25 mouse cellular contexts compared by ENCODE assay signal in the genomic region with DNA sequence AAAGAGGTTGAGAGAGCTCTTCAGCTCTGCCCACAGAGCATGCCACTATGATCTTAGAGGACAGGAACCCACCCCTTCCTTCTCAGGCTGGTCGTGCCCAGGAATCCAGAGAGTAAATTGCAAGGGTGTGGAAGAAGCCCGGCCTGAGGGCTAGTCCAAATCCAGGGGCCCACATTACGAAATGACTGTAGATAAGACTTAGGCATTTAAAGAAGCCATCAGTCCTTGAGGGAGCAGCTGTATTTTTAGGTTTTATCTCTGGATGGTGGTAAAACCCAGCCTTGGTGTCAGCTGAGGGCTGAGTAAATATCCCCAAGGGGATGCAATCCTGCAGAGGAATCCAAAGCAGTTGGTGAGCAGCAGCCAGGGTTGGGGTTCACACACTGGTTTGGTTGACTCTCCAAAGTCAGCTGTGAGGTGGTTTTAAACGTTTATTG. TPM values are rescaled to one million over a fixed set of nuclear protein-coding genes. Genes with fewer than 3 reads are reported as not detected.
A peak's percentile ranks its signal among the peaks of the same experiment; 100 is the strongest.
DNase-seq lines count a peak whose midpoint lies in the region; ATAC-seq and TF ChIP-seq lines count a peak whose summit lies in the region.
"Had no signal": no experiment of that assay in that cellular context is flagged by ENCODE, and none has a peak within 500 bp of the region (broad histone marks: within the 10 kb centered on the region; RNA-seq: fewer than 3 reads in every experiment).

No protein-coding gene starts in this region.

- no peaks in the 10 kb centered on the region for H3K4me1 ChIP-seq in lung, postnatal 0 days (ENCODE audit: insufficient read depth, low read depth, low read length)
- peaks cover 13% of the 10 kb centered on the region for H3K4me1 ChIP-seq in intestine, embryonic 16.5 days (ENCODE audit: control insufficient read depth, insufficient read depth, low read length)
- H3K4me1 ChIP-seq: forebrain, embryonic 12.5 days; midbrain, embryonic 13.5 days had no signal

- no peaks in the 10 kb centered on the region for H3K27me3 ChIP-seq in lung, postnatal 0 days (replicated peaks; ENCODE audit: insufficient read depth, low read length)
- H3K27me3 ChIP-seq in intestine, embryonic 16.5 days (replicated peaks; ENCODE audit: control insufficient read depth, insufficient read depth, low read length): no peaks in the 10 kb centered on the region
- H3K27me3 ChIP-seq: forebrain, embryonic 12.5 days; heart, embryonic 13.5 days; midbrain, embryonic 13.5 days had no signal

- WGBS in lung, postnatal 0 days: 19% methylated on average over 4 of the region's 4 CpGs
- WGBS in intestine, embryonic 16.5 days: 38% methylated on average over 4 of the region's 4 CpGs

- no peak overlapping the region for H3K27ac ChIP-seq in lung, postnatal 0 days (ENCODE audit: low read length)
- H3K27ac ChIP-seq in intestine, embryonic 16.5 days (ENCODE audit: low read length): no peak overlapping the region
- H3K27ac ChIP-seq: forebrain, embryonic 12.5 days; heart, embryonic 13.5 days; hindbrain, embryonic 14.5 days; liver, embryonic 14.5 days; macrophage; midbrain, embryonic 13.5 days had no signal

- TF ChIP-seq EP300 in lung, postnatal 0 days (IDR thresholded peaks at IDR 0.05): no peak

- H3K4me3 ChIP-seq in lung, postnatal 0 days (ENCODE audit: low read depth, low read length): no peak overlapping the region
- H3K4me3 ChIP-seq in intestine, embryonic 16.5 days (ENCODE audit: low read length): no peak overlapping the region
- H3K4me3 ChIP-seq: forebrain, embryonic 12.5 days; heart, embryonic 13.5 days; midbrain, embryonic 13.5 days had no signal

- no peaks in the 10 kb centered on the region for H3K36me3 ChIP-seq in lung, postnatal 0 days (ENCODE audit: insufficient read depth, low read length)
- H3K36me3 ChIP-seq in intestine, embryonic 16.5 days (ENCODE audit: control insufficient read depth, insufficient read depth, low read length): no peaks in the 10 kb centered on the region
- H3K36me3 ChIP-seq: forebrain, embryonic 12.5 days; heart, embryonic 13.5 days; midbrain, embryonic 13.5 days had no signal

- H3K9me3 ChIP-seq in lung, postnatal 0 days (ENCODE audit: low read length): no peaks in the 10 kb centered on the region
- no peaks in the 10 kb centered on the region for H3K9me3 ChIP-seq in intestine, embryonic 16.5 days (ENCODE audit: control insufficient read depth, low read length)
- H3K9me3 ChIP-seq: forebrain, embryonic 12.5 days; heart, embryonic 13.5 days; midbrain, embryonic 13.5 days had no signal

- no peak for DNase-seq in lung, postnatal 0 days (ENCODE audit: low spot score)
- DNase-seq in lung, postnatal 25 days (ENCODE audit: low spot score): no peak
- peak; percentile 82 for DNase-seq in NIH3T3 (ENCODE audit: low read depth)
- DNase-seq in left cerebral cortex, postnatal 4 days: no peak
- DNase-seq in spleen, postnatal 10 days (ENCODE audit: low spot score in 2 of 2): no peak
- DNase-seq: adrenal gland, adult 2 months; adrenal gland, postnatal 36 days; cerebellum, adult 18-20 months; cerebellum, postnatal 10 days; forebrain, postnatal 0 days; heart, postnatal 10 days; kidney, adult 8-10 months; kidney, postnatal 10 days; liver; right cerebral cortex, postnatal 25 days; thymus, adult 2 months; thymus, postnatal 4 days had no signal

- intact Hi-C loops in left cerebral cortex, postnatal 4 days (cut with DNase I): no loop called here

- no peak for TF ChIP-seq CTCF in lung, postnatal 0 days (IDR thresholded peaks at IDR 0.05)

- no peak overlapping the region for H3K9ac ChIP-seq in lung, postnatal 0 days (replicated peaks; ENCODE audit: low read depth)
- H3K9ac ChIP-seq in intestine, embryonic 16.5 days (ENCODE audit: low read depth, low read length): no peak overlapping the region
- H3K9ac ChIP-seq: forebrain, embryonic 12.5 days; forebrain, postnatal 0 days; heart, embryonic 13.5 days; hindbrain, embryonic 14.5 days; liver, embryonic 14.5 days; midbrain, embryonic 13.5 days had no signal

- no peak overlapping the region for H3K4me2 ChIP-seq in lung, postnatal 0 days (replicated peaks; ENCODE audit: low read depth, low read length)
- no peak overlapping the region for H3K4me2 ChIP-seq in intestine, embryonic 16.5 days (ENCODE audit: low read depth, low read length)
- H3K4me2 ChIP-seq: forebrain, embryonic 12.5 days; heart, embryonic 13.5 days; hindbrain, embryonic 14.5 days; midbrain, embryonic 13.5 days had no signal

- ATAC-seq in lung, postnatal 0 days: peak; percentile 79
- ATAC-seq in intestine, embryonic 16.5 days: peak; percentile 30; the same call in 1 of the 2 replicates
- ATAC-seq: forebrain, postnatal 0 days; midbrain, embryonic 13.5 days had no signal

RNA-seq across cellular contexts. Expression of a gene that starts 6.7 kb away (rescaled TPM):
- 41.5 and 50.2 TPM in 2 replicates for polyA plus RNA-seq in lung, postnatal 0 days (2015; fragmentation: Nextera tagmentation; extraction: Ambion mirVana)
- 149 and 169 TPM in 2 replicates for polyA plus RNA-seq in intestine, embryonic 16.5 days (2015; fragmentation: Nextera tagmentation; extraction: Ambion mirVana)
- total RNA-seq in left cerebral cortex, postnatal 4 days (2021): under 1 TPM; 0.83 to 0.96 TPM
- total RNA-seq: MEL had no signal
